Mouse (Mus musculus) liver, adult 2 months (tissue): ENCODE results near the gene Ythdf2. TPM values are rescaled to one million over a fixed set of nuclear protein-coding genes. Genes with fewer than 3 reads are reported as not detected.
"Not testable (repeated sequence)": the region's sequence is repeated elsewhere in the genome, so short reads cannot be mapped to it uniquely, and the experiment has no call there.

Experiments
- DNase-seq: peaks from one replicate; pipeline ENCODE4 v3.0.0-alpha.2; 2011; ENCODE audit warnings: low read depth, low spot score; ENCODE audit errors: extremely low read depth
- H3K27ac ChIP-seq: fragments of 200-500 bp; replicated peaks from 2 replicates; pipeline ENCODE4 v1.5.1; 2012; ENCODE audit warnings: low read depth, mild to moderate bottlenecking, control low read depth, inconsistent platforms, low read length; ENCODE audit not compliant: insufficient read depth
- H3K27me3 ChIP-seq: fragments of 200-500 bp; 2 replicates; pipeline ENCODE4 v1.6.1; 2012; ENCODE audit warnings: mild to moderate bottlenecking, moderate library complexity, low read length, inconsistent platforms; ENCODE audit not compliant: control insufficient read depth, insufficient read depth
- H3K36me3 ChIP-seq: fragments of 200-500 bp; 2 replicates; pipeline ENCODE4 v1.6.1; 2012; ENCODE audit warnings: low read length, inconsistent platforms; ENCODE audit not compliant: control insufficient read depth, insufficient read depth
- H3K4me1 ChIP-seq: fragments of 200-500 bp; 2 replicates; pipeline ENCODE4 v1.6.1; 2011; ENCODE audit warnings: low read length; ENCODE audit not compliant: control insufficient read depth, insufficient read depth
- H3K4me3 ChIP-seq: fragments of 200-500 bp; 2 replicates; pipeline ENCODE4 v1.5.1; 2011; ENCODE audit warnings: low read depth, mild to moderate bottlenecking, control low read depth, low read length, moderate library complexity; ENCODE audit not compliant: insufficient read depth
- H3K79me2 ChIP-seq: fragments of 200-500 bp; 2 replicates; pipeline ENCODE4 v1.6.1; 2012; ENCODE audit warnings: inconsistent platforms, mild to moderate bottlenecking, low read length, moderate library complexity; ENCODE audit not compliant: control insufficient read depth, insufficient read depth
- H3K9ac ChIP-seq: fragments of 200-500 bp; 2 replicates; pipeline ENCODE4 v1.6.1; 2012; ENCODE audit warnings: low read depth, mild to moderate bottlenecking, control low read depth, inconsistent platforms, low read length
- CTCF ChIP-seq: fragments of 200-500 bp; IDR thresholded peaks from 2 replicates; pipeline ENCODE4 v1.5.1; 2011; ENCODE audit warnings: low read depth, low read length, control low read depth
- POLR2A ChIP-seq: fragments of 200-500 bp; IDR thresholded peaks from 2 replicates; pipeline ENCODE4 v1.6.1; 2011; ENCODE audit warnings: low read length, control low read depth; ENCODE audit not compliant: insufficient read depth; ENCODE audit errors: extremely low read depth
- WGBS: fragments of 180-500 bp; shearing (Covaris S2); methylation state at CpG from one replicate; pipeline ENCODE4 v1.1.7; 2018; 5-methylcytosine and 5-hydroxymethylcytosine counted together
- polyA plus RNA-seq: library from polyadenylated mRNA; depleted of rRNA; stranded (reverse); fragments of >200 nt; gene quantifications from 2 replicates; pipeline ENCODE4 v1.2.3, GENCODE M21; 2012
- total RNA-seq: library from RNA; depleted of rRNA; stranded (reverse); fragments of >200 nt; gene quantifications from 2 replicates; pipeline ENCODE4 v1.2.3, GENCODE M21; 2014

The Ythdf2 gene
- total and polyA plus RNA-seq, 2 experiments = 11.2 to 13.1 TPM

- peaks cover under 1% of the 10 kb centered on the region; the same call in 1 of the 2 replicates for H3K4me1 ChIP-seq
- no peak for DNase-seq
- H3K36me3 ChIP-seq = peaks cover 13% of the 10 kb centered on the region
- WGBS = 91% methylated on average over 3 of the region's 3 CpGs
- no peak for TF ChIP-seq POLR2A
- no peak for TF ChIP-seq CTCF
- no peak overlapping the region for H3K4me3 ChIP-seq
- no peak overlapping the region for H3K9ac ChIP-seq
- H3K79me2 ChIP-seq = no peaks in the 10 kb centered on the region
- no peak overlapping the region for H3K27ac ChIP-seq
- H3K27me3 ChIP-seq = no peaks in the 10 kb centered on the region
Measured at GRCm38 (mm10) chr4:132240367-132240766, 28.3 kb upstream of the Ythdf2 start.

GRCm38 (mm10) chr4:132238356-132238755 lies 26.3 kb upstream of the Ythdf2 start:
- peak; percentile 55 for DNase-seq
- WGBS = 76% methylated on average over 4 of the region's 4 CpGs
- peaks cover 10% of the 10 kb centered on the region for H3K36me3 ChIP-seq
- no peak overlapping the region for H3K4me3 ChIP-seq
- TF ChIP-seq POLR2A (no peak), CTCF (no peak)
- H3K9ac ChIP-seq = no peak overlapping the region
- H3K4me1 ChIP-seq = peaks cover 9% of the 10 kb centered on the region
- no peak overlapping the region for H3K27ac ChIP-seq
- no peaks in the 10 kb centered on the region for H3K79me2 ChIP-seq
- H3K27me3 ChIP-seq = no peaks in the 10 kb centered on the region

- Histone ChIP-seq H3K9ac (no peak overlapping the region), H3K79me2 (no peaks in the 10 kb centered on the region), H3K4me3 (no peak overlapping the region), H3K36me3 (peaks cover 14% of the 10 kb centered on the region), H3K27ac (peak overlapping the region; percentile 59), H3K4me1 (peaks cover 20% of the 10 kb centered on the region), H3K27me3 (no peaks in the 10 kb centered on the region)
- peak; percentile 96 for DNase-seq
- whole genome bisulfite sequencing = 23% methylated on average over 8 of the region's 8 CpGs
- TF ChIP-seq POLR2A (no peak), CTCF (no peak)
Measured at GRCm38 (mm10) chr4:132234710-132235109, 22.6 kb upstream of the Ythdf2 start.

GRCm38 (mm10) chr4:132230422-132230821 lies 18.3 kb upstream of the Ythdf2 start:
- H3K27ac ChIP-seq = no peak overlapping the region
- 92% methylated on average over 5 of the region's 5 CpGs for WGBS

GRCm38 (mm10) chr4:132222001-132222400 lies 9.9 kb upstream of the Ythdf2 start:
- not testable (repeated sequence) for H3K79me2 ChIP-seq, DNase-seq, H3K27ac ChIP-seq, H3K4me1 ChIP-seq, H3K4me3 ChIP-seq, H3K9ac ChIP-seq, H3K36me3 ChIP-seq, H3K27me3 ChIP-seq
- 93% methylated on average over 5 of the region's 5 CpGs for WGBS

More at GRCm38 (mm10) chr4:132230422-132230821, 18.3 kb upstream of the Ythdf2 start:
- Histone ChIP-seq H3K27me3 (no peaks in the 10 kb centered on the region), H3K4me3 (no peak overlapping the region), H3K4me1 (peaks cover 20% of the 10 kb centered on the region), H3K9ac (no peak overlapping the region), H3K36me3 (peaks cover 26% of the 10 kb centered on the region), H3K79me2 (no peaks in the 10 kb centered on the region)
- no peak for DNase-seq
- TF ChIP-seq CTCF = no peak
- no peak for TF ChIP-seq POLR2A

- H3K4me3 ChIP-seq, H3K27me3 ChIP-seq, H3K27ac ChIP-seq, H3K79me2 ChIP-seq, H3K36me3 ChIP-seq, H3K9ac ChIP-seq, DNase-seq, H3K4me1 ChIP-seq: not testable (repeated sequence)
- 81% methylated on average over 6 of the region's 6 CpGs for WGBS
Measured at GRCm38 (mm10) chr4:132218439-132218838, 6.3 kb upstream of the Ythdf2 start.
